Mouse (Mus musculus) 3T3-L1 (cell line): ENCODE data around the gene Rbpj.

ENCODE experiments used
- DNase-seq: peaks from one replicate; pipeline ENCODE4 v3.0.0-alpha.2; 2015; ENCODE audit warnings: low read depth, low spot score

Gene Rbpj

GRCm38 (mm10) chr5:53469098-53469776, 3.3 kb downstream of the Rbpj start:
- DNase-seq: no peak

- DNase-seq: no peak
These were observed 3.8 kb downstream of the Rbpj start for GRCm38 (mm10) chr5:53469777-53470131.

GRCm38 (mm10) chr5:53470141-53471079, 4.5 kb downstream of the Rbpj start:
- peak; percentile 88 for DNase-seq

GRCm38 (mm10) chr5:53472485-53472884, 6.5 kb downstream of the Rbpj start:
- no peak for DNase-seq

GRCm38 (mm10) chr5:53479161-53479560, 13.2 kb downstream of the Rbpj start:
- no peak for DNase-seq

- peak; percentile 68 for DNase-seq
These were observed 13.9 kb downstream of the Rbpj start for GRCm38 (mm10) chr5:53479891-53480290.

GRCm38 (mm10) chr5:53481021-53481420, 15.1 kb downstream of the Rbpj start:
- DNase-seq: peak; percentile 83

GRCm38 (mm10) chr5:53485069-53485628, 19.2 kb downstream of the Rbpj start:
- DNase-seq: peak; percentile 69

GRCm38 (mm10) chr5:53485934-53486475, 20.1 kb downstream of the Rbpj start:
- peak; percentile 59 for DNase-seq

GRCm38 (mm10) chr5:53486966-53487592, 21.1 kb downstream of the Rbpj start:
- no peak for DNase-seq

- peak; percentile 100 for DNase-seq
These were observed 24.7 kb downstream of the Rbpj start for GRCm38 (mm10) chr5:53490697-53491099.

GRCm38 (mm10) chr5:53493756-53494155, 27.8 kb downstream of the Rbpj start:
- peak; percentile 77 for DNase-seq

GRCm38 (mm10) chr5:53494536-53495159, 28.7 kb downstream of the Rbpj start:
- no peak for DNase-seq

- peak; percentile 82 for DNase-seq
These were observed 31.0 kb downstream of the Rbpj start for GRCm38 (mm10) chr5:53496846-53497549.

- no peak for DNase-seq
These were observed 33.6 kb downstream of the Rbpj start for GRCm38 (mm10) chr5:53499571-53499970.

- no peak for DNase-seq
These were observed 34.7 kb downstream of the Rbpj start for GRCm38 (mm10) chr5:53500509-53501145.

- no peak for DNase-seq
These were observed 37.3 kb downstream of the Rbpj start for GRCm38 (mm10) chr5:53503261-53503660.

- DNase-seq: no peak
These were observed 39.8 kb downstream of the Rbpj start for GRCm38 (mm10) chr5:53505751-53506150.

GRCm38 (mm10) chr5:53507371-53507770, 41.4 kb downstream of the Rbpj start:
- DNase-seq: no peak

- DNase-seq: peak; percentile 96
These were observed 43.5 kb downstream of the Rbpj start for GRCm38 (mm10) chr5:53509465-53509864.
